In genomic region chr5:143972628-143973027, GRCm38 (mm10) we compare ENCODE assay signal across 35 mouse cellular contexts. TPM values are rescaled to one million over a fixed set of nuclear protein-coding genes. Genes with fewer than 3 reads are reported as not detected.
"Had no signal": no experiment of that assay in that cellular context is flagged by ENCODE, and none has a peak within 500 bp of the region (broad histone marks: within the 10 kb centered on the region; RNA-seq: fewer than 3 reads in every experiment).

No protein-coding gene starts in this region.

- H3K27ac ChIP-seq: gastrocnemius, adult 2 months; hindbrain, embryonic 13.5 days; hindbrain, embryonic 15.5 days; hindbrain, postnatal 0 days; kidney, embryonic 15.5 days; kidney, postnatal 0 days; limb, embryonic 13.5 days; limb, embryonic 15.5 days had no signal

- DNase-seq: gastrocnemius, adult 2 months; gastrocnemius, postnatal 10 days; gastrocnemius, postnatal 25 days; heart, adult 18-20 months; heart, postnatal 10 days; heart, postnatal 36 days; kidney, adult 11 months; kidney, adult 2 months; kidney, adult 9 months; kidney, postnatal 14 days; kidney, postnatal 36 days; layer of hippocampus, adult 9-11 months; layer of hippocampus, postnatal 36 days; left cerebral cortex, postnatal 4 days had no signal

- H3K4me1 ChIP-seq: hindbrain, embryonic 13.5 days; hindbrain, embryonic 15.5 days; kidney, embryonic 15.5 days; limb, embryonic 13.5 days had no signal

- H3K4me3 ChIP-seq: gastrocnemius, adult 2 months; heart, embryonic 12.5 days; hindbrain, embryonic 13.5 days; hindbrain, embryonic 15.5 days; kidney, embryonic 15.5 days; limb, embryonic 13.5 days; limb, embryonic 15.5 days had no signal

- H3K27me3 ChIP-seq: heart, embryonic 12.5 days; hindbrain, embryonic 13.5 days; hindbrain, embryonic 15.5 days; kidney, embryonic 15.5 days; limb, embryonic 13.5 days; limb, embryonic 15.5 days had no signal

- H3K9me3 ChIP-seq: heart, embryonic 12.5 days; hindbrain, embryonic 13.5 days; hindbrain, embryonic 15.5 days; kidney, embryonic 15.5 days; limb, embryonic 13.5 days; limb, embryonic 15.5 days had no signal

- H3K36me3 ChIP-seq: heart, embryonic 12.5 days; hindbrain, embryonic 13.5 days; hindbrain, embryonic 15.5 days; kidney, embryonic 15.5 days; limb, embryonic 13.5 days; limb, embryonic 15.5 days had no signal

- H3K4me2 ChIP-seq: heart, embryonic 12.5 days; hindbrain, embryonic 13.5 days; hindbrain, embryonic 15.5 days; kidney, embryonic 15.5 days; limb, embryonic 13.5 days; limb, embryonic 15.5 days had no signal

- ATAC-seq: hindbrain, postnatal 0 days had no signal

- H3K9ac ChIP-seq: heart, embryonic 12.5 days; hindbrain, embryonic 13.5 days; hindbrain, embryonic 15.5 days; kidney, embryonic 15.5 days; limb, embryonic 13.5 days; limb, embryonic 15.5 days had no signal

RNA-seq across cellular contexts. Expression of gene Rsph10b, which starts 39.8 kb away (rescaled TPM):
- total RNA-seq: granulocyte monocyte progenitor cell, adult 5-6 weeks; hematopoietic stem cell, adult 5-6 weeks had no signal

RNA-seq across cellular contexts. Expression of gene Gm42421, which starts 44.7 kb away (rescaled TPM):
- total RNA-seq: gastrocnemius, adult 2 months; gastrocnemius, postnatal 25 days; gastrocnemius, postnatal 4 days; granulocyte monocyte progenitor cell, adult 5-6 weeks; heart, adult 18-20 months; heart, postnatal 36 days; hematopoietic stem cell, adult 5-6 weeks had no signal
- polyA plus RNA-seq: heart, embryonic 16.5 days; kidney, adult 2 months; large intestine, adult 2 months had no signal

RNA-seq across cellular contexts. Expression of gene Ocm, which starts 53.8 kb away (rescaled TPM):
- total RNA-seq: gastrocnemius, adult 2 months; gastrocnemius, postnatal 10 days; gastrocnemius, postnatal 25 days; gastrocnemius, postnatal 4 days; granulocyte monocyte progenitor cell, adult 5-6 weeks; heart, adult 18-20 months; heart, adult 8-10 months; heart, postnatal 10 days; heart, postnatal 36 days; hematopoietic stem cell, adult 5-6 weeks; hindbrain, postnatal 0 days; layer of hippocampus, adult 18-20 months; layer of hippocampus, adult 8-10 months; layer of hippocampus, postnatal 14 days; layer of hippocampus, postnatal 36 days had no signal
- polyA plus RNA-seq: heart, embryonic 12.5 days; heart, embryonic 14.5 days; hindbrain, embryonic 13.5 days; hindbrain, embryonic 15.5 days; intestine, embryonic 16.5 days; kidney, adult 2 months; limb, embryonic 11.5 days; limb, embryonic 13.5 days; liver, embryonic 16.5 days had no signal
